Mouse (Mus musculus) left cerebral cortex, adult 2 months (tissue): ENCODE results near the gene Foxp1. TPM values are rescaled to one million over a fixed set of nuclear protein-coding genes. Genes with fewer than 3 reads are reported as not detected.
A peak's percentile ranks its signal among the peaks of the same experiment; 100 is the strongest.

ENCODE experiments used
- DNase-seq, 2 experiments: peaks; one replicate each; pipeline ENCODE4 v3.0.0; 2021 to 2022; ENCODE audit warnings: low spot score in 2 of 2, mixed read lengths in 1 of 2; ENCODE audit errors: extremely low spot score in 1 of 2
- H3K27ac ChIP-seq: fragments of 200-600 bp; 2 replicates; pipeline ENCODE4 v1.8.1; 2022
- H3K4me3 ChIP-seq: fragments of 200-600 bp; 2 replicates; pipeline ENCODE4 v1.8.1; 2022
- CTCF ChIP-seq: fragments of 200-600 bp; IDR thresholded peaks from 2 replicates; pipeline ENCODE4 v1.8.1; 2022; ENCODE audit warnings: antibody characterized with exemption, mild to moderate bottlenecking, moderate library complexity
- intact Hi-C: fragments of 180-260 bp; cut with DNase I; formaldehyde crosslinking; loops from one replicate; pipeline ENCODE4 v1.15.1; 2025
- total RNA-seq, 2 experiments: library from RNA; stranded (reverse); gene quantifications; 2 replicates each; pipeline ENCODE4 v1.2.3; 2021

Gene Foxp1
- total RNA-seq, 2 experiments from 2014 or later = 133 to 139 TPM

- intact Hi-C loops = no loop called here
- DNase-seq = no peak
- no peak overlapping the region for H3K27ac ChIP-seq
- no peak for TF ChIP-seq CTCF
- no peak overlapping the region for H3K4me3 ChIP-seq
Observed at GRCm38 (mm10) chr6:99176216-99176615, 346.3 kb downstream of the Foxp1 start.

DNA sequence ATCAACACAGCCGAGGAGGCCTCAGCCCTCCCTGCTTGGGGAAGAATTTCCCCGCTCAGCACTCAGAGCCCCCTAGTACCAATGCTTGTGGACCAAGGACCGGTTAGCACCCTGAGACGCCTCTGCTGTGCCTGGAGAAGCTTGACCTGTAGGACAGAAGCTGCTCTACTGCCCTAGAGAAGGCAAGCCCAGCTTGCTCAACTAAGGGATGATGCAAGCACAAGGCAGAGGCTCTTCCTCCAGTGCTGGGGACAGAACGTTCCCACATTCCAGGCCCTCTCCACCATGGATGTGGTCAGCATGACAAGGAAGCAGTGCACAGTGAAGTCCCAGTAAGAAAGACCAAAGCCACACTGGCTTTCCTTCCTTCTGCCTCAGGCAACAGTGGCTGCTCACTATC lies 347.1 kb downstream of the Foxp1 start:
- Histone ChIP-seq H3K4me3 (no peak overlapping the region), H3K27ac (no peak overlapping the region)
- intact Hi-C loops = no loop called here
- DNase-seq = no peak
- no peak for TF ChIP-seq CTCF

DNA sequence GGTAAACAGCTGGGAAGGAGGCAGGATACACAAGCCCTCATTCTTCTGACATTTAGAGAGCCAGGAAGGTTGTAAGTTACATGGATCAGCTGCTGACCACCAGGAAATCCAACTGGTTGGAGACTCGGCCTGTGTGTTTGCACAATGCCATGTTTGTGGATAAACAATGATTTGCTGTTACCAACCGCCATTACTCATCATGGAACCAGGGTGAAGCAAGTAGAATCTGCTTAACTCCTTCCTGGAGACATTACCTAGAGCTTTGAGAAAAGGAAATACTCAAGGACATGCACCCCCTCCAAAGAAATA lies 348.7 kb downstream of the Foxp1 start:
- TF ChIP-seq CTCF = no peak

GRCm38 (mm10) chr6:99173066-99173901 lies 349.2 kb downstream of the Foxp1 start:
- no peak for TF ChIP-seq CTCF
- Histone ChIP-seq H3K4me3 (no peak overlapping the region), H3K27ac (no peak overlapping the region)
- DNase-seq = no peak
- intact Hi-C loops = no loop called here

More for the DNA sequence above, 348.7 kb downstream of the Foxp1 start:
- intact Hi-C loops = no loop called here
- no peak for DNase-seq
- no peak overlapping the region for H3K4me3 ChIP-seq
- H3K27ac ChIP-seq = no peak overlapping the region

- no peak overlapping the region for H3K27ac ChIP-seq
- TF ChIP-seq CTCF = no peak
- no peak overlapping the region for H3K4me3 ChIP-seq
- intact Hi-C loops = no loop called here
- DNase-seq = no peak
Observed at GRCm38 (mm10) chr6:99172589-99172986, 349.9 kb downstream of the Foxp1 start.

DNA sequence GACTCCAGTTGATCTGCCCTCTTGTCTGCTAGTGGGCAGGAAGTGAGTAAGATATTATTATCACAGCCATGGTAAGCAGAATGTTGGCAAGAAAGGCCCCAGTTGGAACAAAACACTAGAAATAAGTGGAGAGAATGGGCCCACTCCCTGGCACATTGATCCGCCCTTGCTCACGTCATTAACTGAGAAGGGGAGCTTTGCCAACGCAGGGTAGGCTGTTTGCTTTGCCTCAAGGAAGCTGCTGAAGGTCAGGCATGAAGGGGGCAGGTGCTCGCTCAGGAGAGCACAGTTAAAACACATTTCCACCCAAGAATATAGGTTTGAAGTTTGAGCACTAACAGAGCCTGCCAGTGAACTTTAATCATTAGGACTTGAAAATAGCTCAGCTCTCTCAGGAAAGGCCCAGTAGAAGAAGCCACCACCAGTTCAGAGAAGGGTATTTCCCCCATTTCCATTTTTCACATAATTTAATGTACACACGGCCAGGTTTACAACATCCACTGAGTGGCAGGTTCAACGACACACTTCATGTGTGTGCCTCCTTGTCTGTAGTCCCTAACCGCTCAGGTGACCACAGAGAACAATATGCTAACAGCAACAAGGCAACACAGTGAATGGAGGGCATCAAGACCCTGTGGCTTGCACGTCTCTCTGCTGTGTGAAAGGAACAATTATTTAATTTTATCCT lies 350.5 kb downstream of the Foxp1 start:
- TF ChIP-seq CTCF = no peak
- no peak overlapping the region for H3K27ac ChIP-seq
- H3K4me3 ChIP-seq = no peak overlapping the region
- intact Hi-C loops = no loop called here
- DNase-seq = no peak

DNA sequence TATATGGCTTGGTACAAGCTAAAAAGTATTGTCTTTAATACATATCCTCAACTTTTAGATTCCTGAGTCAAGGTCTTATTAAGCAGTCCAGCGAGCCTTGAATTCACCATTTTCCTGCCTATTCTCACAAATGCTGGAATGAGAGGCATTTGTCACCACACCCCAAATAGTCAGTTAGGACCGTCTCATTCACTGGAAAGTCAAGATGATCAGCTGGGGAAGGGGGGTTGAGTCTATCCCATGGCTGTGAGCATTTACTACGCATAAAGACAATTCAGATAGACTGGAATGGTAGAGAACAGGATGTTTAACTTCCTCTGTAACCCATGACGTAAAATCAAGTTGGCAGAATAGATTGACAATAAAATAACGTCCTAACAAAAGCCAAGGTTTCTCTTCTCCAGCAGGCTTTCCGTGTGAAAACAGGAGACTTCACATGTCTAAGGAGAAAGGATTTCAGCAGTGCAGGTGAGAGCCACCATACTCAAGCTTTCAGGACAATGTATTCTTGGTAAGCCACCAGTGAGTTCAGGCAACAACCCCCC lies 351.2 kb downstream of the Foxp1 start:
- no peak for TF ChIP-seq CTCF
- H3K27ac ChIP-seq = no peak overlapping the region
- DNase-seq = no peak

DNA sequence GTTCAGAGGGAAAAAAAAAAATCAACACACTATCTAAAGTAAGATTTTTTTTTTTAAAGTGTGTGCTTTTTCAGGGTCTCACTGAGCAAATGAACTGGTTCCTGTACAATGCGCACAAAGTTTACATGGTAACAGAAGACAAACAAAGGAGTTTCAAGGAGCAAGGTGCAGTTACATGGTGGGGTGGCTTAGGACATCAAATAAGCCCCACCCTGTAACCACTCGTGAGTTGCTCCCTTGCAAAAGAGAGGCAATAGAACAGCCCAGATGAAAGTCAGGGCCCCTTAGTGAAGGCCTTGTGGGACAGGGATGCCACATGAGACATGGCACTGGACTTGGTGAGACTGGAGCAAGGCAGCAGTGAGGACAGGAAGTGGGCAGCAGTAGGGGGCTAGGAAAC lies 353.8 kb downstream of the Foxp1 start:
- Histone ChIP-seq H3K4me3 (no peak overlapping the region), H3K27ac (no peak overlapping the region)
- intact Hi-C loops = no loop called here
- no peak for DNase-seq
- TF ChIP-seq CTCF = no peak

More for the DNA sequence above, 351.2 kb downstream of the Foxp1 start:
- intact Hi-C loops = no loop called here
- H3K4me3 ChIP-seq = no peak overlapping the region

DNA sequence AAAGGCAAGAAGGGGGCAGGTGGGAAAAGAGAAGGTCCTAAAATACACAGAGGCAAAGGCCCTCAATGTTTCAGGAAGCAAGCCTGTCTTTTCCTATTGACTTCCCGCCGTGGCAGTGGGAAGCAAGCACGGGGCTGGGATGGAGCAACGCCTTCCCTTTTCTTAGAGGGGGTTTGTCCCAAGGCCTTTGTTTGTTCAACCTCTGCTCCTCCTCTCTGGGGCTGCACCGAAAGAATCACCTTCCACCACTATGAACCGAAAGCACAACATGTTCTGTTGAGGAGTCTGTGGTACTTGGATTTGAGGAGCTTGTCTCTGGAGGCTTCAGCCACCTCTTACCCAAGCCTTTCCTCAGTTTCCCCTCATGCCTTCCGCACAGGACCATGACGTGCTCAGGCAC lies 355.5 kb downstream of the Foxp1 start:
- intact Hi-C loops = no loop called here
- Histone ChIP-seq H3K4me3 (no peak overlapping the region), H3K27ac (peak overlapping the region; percentile 17; the same call in 1 of the 2 replicates)
- no peak for DNase-seq
- no peak for TF ChIP-seq CTCF

GRCm38 (mm10) chr6:99166169-99166568 lies 356.4 kb downstream of the Foxp1 start:
- no peak overlapping the region for H3K27ac ChIP-seq
- TF ChIP-seq CTCF = no peak
- intact Hi-C loops = no loop called here
- peak in 1 of 2 experiments; percentile 37 for DNase-seq
- H3K4me3 ChIP-seq = no peak overlapping the region

- DNase-seq = no peak
- no peak overlapping the region; the same call in 1 of the 2 replicates for H3K27ac ChIP-seq
- no peak overlapping the region for H3K4me3 ChIP-seq
- TF ChIP-seq CTCF = no peak
- intact Hi-C loops = no loop called here
Observed at GRCm38 (mm10) chr6:99164760-99165159, 357.8 kb downstream of the Foxp1 start.

DNA sequence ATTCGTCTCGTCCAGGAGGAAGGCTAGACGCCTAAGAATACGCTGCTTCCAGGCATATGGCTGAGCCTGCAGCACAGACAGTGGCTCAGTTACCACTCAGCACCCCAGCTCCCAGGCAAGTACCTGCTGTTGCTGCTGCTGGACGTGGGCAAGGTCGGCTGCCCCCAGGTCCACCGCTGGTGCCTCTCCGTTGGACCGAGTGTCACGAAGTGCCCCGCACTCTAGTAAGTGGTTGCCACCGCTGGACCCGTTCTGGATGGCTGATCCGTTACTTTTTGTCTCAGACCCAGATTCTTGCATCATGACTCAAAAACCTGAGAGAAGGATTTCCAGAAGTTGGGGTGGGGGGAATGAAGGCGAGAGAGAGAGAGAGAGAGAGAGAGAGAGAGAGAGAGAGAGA lies 359.8 kb downstream of the Foxp1 start:
- intact Hi-C loops = no loop called here
- H3K27ac ChIP-seq = no peak overlapping the region
- no peak for DNase-seq
- TF ChIP-seq CTCF = no peak
- no peak overlapping the region for H3K4me3 ChIP-seq
